Comparison of ENCODE assay signal across 8 mouse cellular contexts in the genomic region with DNA sequence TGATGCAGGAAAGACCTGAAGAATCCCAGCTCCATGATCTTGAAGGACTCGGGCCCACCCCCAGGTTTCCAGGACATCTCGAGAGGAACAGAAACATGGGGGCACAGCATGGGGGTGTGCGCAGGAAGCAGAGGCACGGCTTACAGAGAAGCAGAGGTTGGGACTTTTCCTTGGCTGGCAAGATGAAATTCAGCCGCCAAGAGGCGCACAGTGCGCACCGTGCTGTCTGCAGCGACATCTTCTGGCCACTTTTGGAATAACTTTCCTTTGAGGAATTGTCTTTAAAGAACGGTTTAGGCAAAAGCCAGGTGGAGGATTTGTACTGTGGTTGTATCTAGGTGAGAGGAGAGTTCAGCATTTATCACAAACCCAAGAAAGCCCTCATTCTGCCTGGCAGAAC. TPM values are rescaled to one million over a fixed set of nuclear protein-coding genes. Genes with fewer than 3 reads are reported as not detected.
DNase-seq lines count a peak whose midpoint lies in the region; ATAC-seq lines count a peak whose summit lies in the region.

No protein-coding gene starts in this region.

- no peaks in the 10 kb centered on the region for H3K9me3 ChIP-seq in forebrain, embryonic 16.5 days (ENCODE audit: control insufficient read depth, low read length)
- H3K9me3 ChIP-seq in hindbrain, embryonic 11.5 days (ENCODE audit: control insufficient read depth, low read length), result no peaks in the 10 kb centered on the region

- 0 out of 2 replicates have a peak, but pooled peaks cover 2% of the 10 kb centered on the region for H3K4me1 ChIP-seq in forebrain, embryonic 16.5 days (replicated peaks; ENCODE audit: control insufficient read depth, insufficient read depth, low read length)
- no peaks in the 10 kb centered on the region for H3K4me1 ChIP-seq in hindbrain, embryonic 11.5 days (replicated peaks; ENCODE audit: control insufficient read depth, insufficient read depth, low read length)

- no peaks in the 10 kb centered on the region; the same call in 1 of the 2 replicates for H3K27me3 ChIP-seq in forebrain, embryonic 16.5 days (replicated peaks; ENCODE audit: control insufficient read depth, insufficient read depth, low read length)
- H3K27me3 ChIP-seq in hindbrain, embryonic 11.5 days (ENCODE audit: control insufficient read depth, insufficient read depth, low read length), result no peaks in the 10 kb centered on the region

- no peaks in the 10 kb centered on the region for H3K36me3 ChIP-seq in forebrain, embryonic 16.5 days (ENCODE audit: control insufficient read depth, insufficient read depth)
- no peaks in the 10 kb centered on the region for H3K36me3 ChIP-seq in hindbrain, embryonic 11.5 days (ENCODE audit: control insufficient read depth, insufficient read depth, low read length)

- no peak overlapping the region for H3K27ac ChIP-seq in forebrain, embryonic 16.5 days (ENCODE audit: low read length)
- H3K27ac ChIP-seq in hindbrain, embryonic 11.5 days (ENCODE audit: low read depth, low read length), result no peak overlapping the region

- peak overlapping the region; percentile 34; the same call in 1 of the 2 replicates for H3K4me2 ChIP-seq in forebrain, embryonic 16.5 days (ENCODE audit: low read length)
- H3K4me2 ChIP-seq in hindbrain, embryonic 11.5 days (replicated peaks; ENCODE audit: low read depth, low read length), result no peak overlapping the region

- under 1% methylated on average over 10 of the region's 10 CpGs for WGBS in forebrain, embryonic 16.5 days
- under 1% methylated on average over 10 of the region's 10 CpGs for WGBS in hindbrain, embryonic 11.5 days

- H3K4me3 ChIP-seq in forebrain, embryonic 16.5 days (replicated peaks; ENCODE audit: low read length), result no peak overlapping the region
- no peak overlapping the region for H3K4me3 ChIP-seq in hindbrain, embryonic 11.5 days (ENCODE audit: low read depth, low read length)

- H3K9ac ChIP-seq in forebrain, embryonic 16.5 days (replicated peaks; ENCODE audit: low read depth, low read length), result no peak overlapping the region
- H3K9ac ChIP-seq in hindbrain, embryonic 11.5 days (ENCODE audit: low read depth, low read length), result no peak overlapping the region

- DNase-seq in NIH3T3 (ENCODE audit: low read depth), result peak; percentile 93
- DNase-seq in cerebellum, adult 18-20 months, result peak; percentile 75 to 86
- DNase-seq in hindbrain, embryonic 11.5 days (ENCODE audit: low spot score), result peak; percentile 93
- DNase-seq in layer of hippocampus, postnatal 10 days (ENCODE audit: low spot score in 2 of 2), result peak; percentile 84 to 85
- peak; percentile 88 for DNase-seq in lung, postnatal 10 days
- peak; percentile 95 for DNase-seq in retina, embryonic 14.5 days (ENCODE audit: low spot score)
- DNase-seq in thymus, postnatal 25 days, result peak; percentile 86

- ATAC-seq in forebrain, embryonic 16.5 days, result peak; percentile 81
- peak; percentile 71; the same call in 1 of the 2 replicates for ATAC-seq in hindbrain, embryonic 11.5 days (ENCODE audit: low FRiP score)

RNA-seq across cellular contexts. Expression of a gene that starts 6.6 kb away (rescaled TPM):
- 53.4 and 58.5 TPM in 2 replicates for polyA plus RNA-seq in forebrain, embryonic 16.5 days (2015; fragmentation: Nextera tagmentation; extraction: Ambion mirVana)
- 43.3 and 46.9 TPM in 2 replicates for polyA plus RNA-seq in hindbrain, embryonic 11.5 days (2014; fragmentation: Nextera tagmentation; extraction: Ambion mirVana)
- total RNA-seq in layer of hippocampus, postnatal 10 days (2021), result 10 to 100 TPM; 34.0 to 43.0 TPM
